Mouse (Mus musculus): Measurements from ENCODE around the gene Sema4d. TPM values are rescaled to one million over a fixed set of nuclear protein-coding genes. Genes with fewer than 3 reads are reported as not detected.
A peak's percentile ranks its signal among the peaks of the same experiment; 100 is the strongest.

Sema4d gene
- polyA plus RNA-seq, 1 experiment from 2014 or later = 4.9 TPM

DNA sequence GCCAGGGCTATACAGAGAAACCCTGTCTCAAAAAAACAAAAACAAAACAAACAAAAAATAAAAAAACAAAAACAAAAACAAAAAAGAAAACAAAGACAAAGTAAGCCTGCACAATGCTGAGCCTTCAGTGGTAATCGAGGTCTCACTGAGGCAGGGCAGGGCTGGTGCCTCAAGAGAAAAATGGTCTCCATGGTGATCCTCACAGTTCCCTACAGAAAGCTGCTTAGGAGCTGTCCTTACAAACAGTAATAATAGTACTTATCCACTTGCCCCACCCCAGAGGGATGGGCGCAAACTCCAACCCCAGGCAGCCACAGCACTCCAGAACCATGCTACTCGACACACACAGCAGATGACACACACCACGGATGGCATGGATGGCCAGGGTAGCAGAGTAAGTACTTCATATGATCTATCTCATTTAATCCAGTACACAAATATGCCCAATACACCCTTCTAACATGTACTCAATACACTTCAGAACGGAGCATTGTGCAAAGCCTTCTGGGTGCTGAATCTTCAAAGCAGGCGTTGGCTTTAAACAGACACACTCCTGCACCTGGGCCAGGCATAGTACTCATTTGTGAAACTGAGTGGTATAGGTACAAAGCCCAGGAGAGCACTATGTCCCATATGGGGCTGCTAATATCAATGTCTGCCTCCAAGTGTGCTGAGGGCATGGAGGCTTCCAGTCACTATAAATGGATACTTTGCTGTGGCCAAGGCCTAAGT, 34.1 kb downstream of the Sema4d start:
- Histone ChIP-seq H3K4me3 (ENCODE audit: low read depth, low read length) (no peak overlapping the region), H3K4me2 (replicated peaks; ENCODE audit: low read depth, low read length) (no peak overlapping the region), H3K4me1 (ENCODE audit: insufficient read depth, low read depth, low read length) (0 out of 2 replicates have a peak, but pooled peaks cover 8% of the 10 kb centered on the region), H3K9ac (replicated peaks; ENCODE audit: low read depth) (no peak overlapping the region), H3K27me3 (replicated peaks; ENCODE audit: insufficient read depth, low read length) (no peaks in the 10 kb centered on the region), H3K27ac (ENCODE audit: low read length) (no peak overlapping the region), H3K36me3 (ENCODE audit: insufficient read depth, low read length) (no peaks in the 10 kb centered on the region), H3K9me3 (ENCODE audit: low read length) (no peaks in the 10 kb centered on the region)
- DNase-seq (ENCODE audit: low spot score) (no peak), ATAC-seq (no peak)
- 78% methylated on average over 6 of the region's 6 CpGs for WGBS
- TF ChIP-seq EP300 (IDR thresholded peaks at IDR 0.05) (no peak), CTCF (IDR thresholded peaks at IDR 0.05) (no peak)

DNA sequence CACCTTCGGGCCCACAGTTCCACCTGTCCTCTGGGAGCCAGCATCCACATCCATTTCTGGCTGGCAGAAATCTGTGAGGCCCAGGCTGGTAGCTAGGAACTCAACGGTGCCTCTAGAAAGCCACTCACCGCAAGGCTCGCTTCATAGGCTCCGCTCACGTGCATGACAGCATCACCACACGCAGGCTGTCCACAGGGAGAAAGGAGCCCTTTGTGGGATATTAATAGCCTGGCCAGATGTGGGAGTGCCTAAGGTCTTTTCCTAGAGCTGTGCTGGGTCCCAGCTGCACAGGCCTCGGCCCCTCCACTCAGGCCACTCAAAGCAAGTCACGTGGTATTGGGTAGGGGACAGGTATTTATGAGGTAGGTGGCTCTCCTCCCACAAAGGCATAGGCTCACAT, 35.1 kb downstream of the Sema4d start:
- Histone ChIP-seq H3K4me1 (ENCODE audit: insufficient read depth, low read depth, low read length) (0 out of 2 replicates have a peak, but pooled peaks cover 8% of the 10 kb centered on the region), H3K27me3 (replicated peaks; ENCODE audit: insufficient read depth, low read length) (no peaks in the 10 kb centered on the region), H3K4me2 (replicated peaks; ENCODE audit: low read depth, low read length) (no peak overlapping the region), H3K4me3 (ENCODE audit: low read depth, low read length) (no peak overlapping the region), H3K36me3 (ENCODE audit: insufficient read depth, low read length) (no peaks in the 10 kb centered on the region), H3K9me3 (ENCODE audit: low read length) (no peaks in the 10 kb centered on the region), H3K9ac (replicated peaks; ENCODE audit: low read depth) (no peak overlapping the region), H3K27ac (ENCODE audit: low read length) (no peak overlapping the region)
- ATAC-seq (no peak), DNase-seq (ENCODE audit: low spot score) (no peak)
- TF ChIP-seq EP300 (IDR thresholded peaks at IDR 0.05) = no peak
- TF ChIP-seq CTCF (IDR thresholded peaks at IDR 0.05) = no peak
- WGBS = 64% methylated on average over 9 of the region's 9 CpGs

DNA sequence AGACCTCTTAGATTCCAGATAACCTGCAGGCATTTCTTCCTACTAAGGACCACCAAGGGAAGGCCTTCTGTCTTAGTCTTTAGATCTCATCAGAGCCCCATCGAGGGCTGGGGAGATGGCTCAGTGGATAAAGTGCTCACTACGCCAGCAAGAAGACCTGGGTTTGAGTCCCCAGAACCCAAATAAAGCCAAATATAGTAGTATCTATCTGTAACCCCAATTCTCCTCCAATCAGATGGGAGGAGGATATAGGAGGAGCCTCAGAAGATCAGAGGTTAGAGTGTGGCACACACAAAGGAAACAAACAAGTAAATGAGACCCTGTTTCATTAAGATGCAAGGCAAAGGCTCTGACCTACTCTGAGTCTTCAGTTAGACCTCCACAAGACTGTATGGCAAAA, 36.4 kb downstream of the Sema4d start:
- Histone ChIP-seq H3K4me1 (ENCODE audit: insufficient read depth, low read depth, low read length) (0 out of 2 replicates have a peak, but pooled peaks cover 8% of the 10 kb centered on the region), H3K27ac (ENCODE audit: low read length) (no peak overlapping the region), H3K4me2 (replicated peaks; ENCODE audit: low read depth, low read length) (no peak overlapping the region), H3K36me3 (ENCODE audit: insufficient read depth, low read length) (no peaks in the 10 kb centered on the region), H3K4me3 (ENCODE audit: low read depth, low read length) (no peak overlapping the region), H3K9me3 (ENCODE audit: low read length) (no peaks in the 10 kb centered on the region), H3K9ac (replicated peaks; ENCODE audit: low read depth) (no peak overlapping the region), H3K27me3 (replicated peaks; ENCODE audit: insufficient read depth, low read length) (no peaks in the 10 kb centered on the region)
- ATAC-seq (no peak), DNase-seq (ENCODE audit: low spot score) (no peak)
- WGBS = 61% methylated on average over 2 of the region's 2 CpGs
- TF ChIP-seq CTCF (IDR thresholded peaks at IDR 0.05) = no peak

DNA sequence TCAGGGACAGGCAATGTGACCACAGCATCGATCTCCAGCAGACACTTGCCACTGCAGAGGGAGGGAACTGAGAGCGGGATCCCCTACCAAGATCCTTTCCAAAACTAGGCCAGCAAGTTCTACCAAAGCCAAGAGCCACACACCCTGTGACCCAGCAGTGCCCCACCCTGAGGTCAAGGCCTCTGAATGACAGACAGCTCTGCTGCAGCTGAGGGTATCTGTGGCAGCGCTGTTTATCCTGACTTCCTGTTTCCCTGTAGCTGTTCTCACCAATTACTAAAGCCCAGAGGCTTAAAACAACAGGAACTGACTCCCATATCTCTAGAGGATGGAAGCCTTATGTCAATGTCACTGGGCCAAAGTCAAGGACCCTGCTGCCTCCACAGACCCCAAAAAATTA, 37.0 kb downstream of the Sema4d start:
- ATAC-seq = peak; percentile 67
- Histone ChIP-seq H3K9me3 (ENCODE audit: low read length) (no peaks in the 10 kb centered on the region), H3K4me3 (ENCODE audit: low read depth, low read length) (no peak overlapping the region), H3K36me3 (ENCODE audit: insufficient read depth, low read length) (no peaks in the 10 kb centered on the region), H3K4me1 (ENCODE audit: insufficient read depth, low read depth, low read length) (0 out of 2 replicates have a peak, but pooled peaks cover 8% of the 10 kb centered on the region), H3K27me3 (replicated peaks; ENCODE audit: insufficient read depth, low read length) (no peaks in the 10 kb centered on the region), H3K9ac (replicated peaks; ENCODE audit: low read depth) (no peak overlapping the region), H3K27ac (ENCODE audit: low read length) (no peak overlapping the region), H3K4me2 (replicated peaks; ENCODE audit: low read depth, low read length) (no peak overlapping the region)
- TF ChIP-seq CTCF (IDR thresholded peaks at IDR 0.05) (no peak), EP300 (IDR thresholded peaks at IDR 0.05) (no peak)
- peak; percentile 67 for DNase-seq (ENCODE audit: low spot score)
- WGBS = 26% methylated on average over 3 of the region's 3 CpGs

DNA sequence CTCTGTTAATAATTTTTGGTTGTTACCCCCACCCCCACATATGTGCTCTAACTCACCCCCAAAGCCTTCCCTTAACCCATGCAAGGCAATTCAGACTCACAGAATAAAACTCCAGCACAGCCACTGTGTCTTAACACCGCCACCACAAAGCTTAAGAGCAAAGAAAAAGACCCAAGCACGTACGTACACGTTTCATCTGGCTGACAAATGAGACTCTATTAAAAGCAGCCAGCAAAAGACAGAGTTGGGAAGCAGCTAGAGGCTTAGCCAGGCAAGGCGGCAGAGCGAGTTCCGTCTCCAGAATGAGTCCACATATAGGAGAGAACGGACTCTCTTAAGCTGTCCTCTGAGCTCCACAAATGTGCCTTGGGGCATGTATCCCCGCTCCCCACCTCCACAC, 37.5 kb downstream of the Sema4d start:
- H3K9ac ChIP-seq (replicated peaks; ENCODE audit: low read depth) = no peak overlapping the region
- no peaks in the 10 kb centered on the region for H3K9me3 ChIP-seq (ENCODE audit: low read length)
- no peaks in the 10 kb centered on the region for H3K27me3 ChIP-seq (replicated peaks; ENCODE audit: insufficient read depth, low read length)
- no peak overlapping the region for H3K4me2 ChIP-seq (replicated peaks; ENCODE audit: low read depth, low read length)
- H3K4me3 ChIP-seq (ENCODE audit: low read depth, low read length) = no peak overlapping the region
- no peak for DNase-seq (ENCODE audit: low spot score)
- 69% methylated on average over 9 of the region's 9 CpGs for WGBS
- no peak for ATAC-seq
- H3K4me1 ChIP-seq (ENCODE audit: insufficient read depth, low read depth, low read length) = 0 out of 2 replicates have a peak, but pooled peaks cover 4% of the 10 kb centered on the region
- no peak overlapping the region for H3K27ac ChIP-seq (ENCODE audit: low read length)
- TF ChIP-seq EP300 (IDR thresholded peaks at IDR 0.05) = no peak
- no peak for TF ChIP-seq CTCF (IDR thresholded peaks at IDR 0.05)
- H3K36me3 ChIP-seq (ENCODE audit: insufficient read depth, low read length) = no peaks in the 10 kb centered on the region

DNA sequence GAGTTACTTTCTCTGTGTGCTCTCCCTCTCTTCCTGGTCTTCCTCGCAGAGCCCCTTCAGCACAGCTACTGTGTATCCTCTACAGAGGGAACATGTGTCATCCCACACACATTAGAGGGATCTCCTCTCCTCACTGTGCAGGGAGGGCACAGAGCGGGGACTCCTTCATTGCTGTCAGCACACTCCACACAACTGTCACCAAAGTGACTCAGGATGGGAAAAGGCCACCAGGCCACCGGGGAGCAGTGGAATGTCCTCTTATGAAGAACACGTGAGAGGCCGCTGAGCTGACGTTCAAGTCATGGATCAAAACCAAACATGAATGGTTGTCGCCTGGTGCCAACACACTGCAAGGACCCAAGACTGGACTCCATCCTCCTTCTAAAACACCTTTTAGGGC, 38.0 kb downstream of the Sema4d start:
- H3K27me3 ChIP-seq (replicated peaks; ENCODE audit: insufficient read depth, low read length) = no peaks in the 10 kb centered on the region
- H3K4me2 ChIP-seq (replicated peaks; ENCODE audit: low read depth, low read length) = no peak overlapping the region
- DNase-seq (ENCODE audit: low spot score) = no peak
- no peak overlapping the region for H3K27ac ChIP-seq (ENCODE audit: low read length)
- TF ChIP-seq CTCF (IDR thresholded peaks at IDR 0.05) = no peak
- no peak for TF ChIP-seq EP300 (IDR thresholded peaks at IDR 0.05)
- WGBS = 58% methylated on average over 7 of the region's 7 CpGs
- 0 out of 2 replicates have a peak, but pooled peaks cover 4% of the 10 kb centered on the region for H3K4me1 ChIP-seq (ENCODE audit: insufficient read depth, low read depth, low read length)
- no peaks in the 10 kb centered on the region for H3K36me3 ChIP-seq (ENCODE audit: insufficient read depth, low read length)
- no peaks in the 10 kb centered on the region for H3K9me3 ChIP-seq (ENCODE audit: low read length)
- no peak for ATAC-seq
- H3K4me3 ChIP-seq (ENCODE audit: low read depth, low read length) = no peak overlapping the region
- no peak overlapping the region for H3K9ac ChIP-seq (replicated peaks; ENCODE audit: low read depth)

Data from lung, postnatal 0 days (tissue).